10 mouse cellular contexts compared by ENCODE assay signal in the genomic region with DNA sequence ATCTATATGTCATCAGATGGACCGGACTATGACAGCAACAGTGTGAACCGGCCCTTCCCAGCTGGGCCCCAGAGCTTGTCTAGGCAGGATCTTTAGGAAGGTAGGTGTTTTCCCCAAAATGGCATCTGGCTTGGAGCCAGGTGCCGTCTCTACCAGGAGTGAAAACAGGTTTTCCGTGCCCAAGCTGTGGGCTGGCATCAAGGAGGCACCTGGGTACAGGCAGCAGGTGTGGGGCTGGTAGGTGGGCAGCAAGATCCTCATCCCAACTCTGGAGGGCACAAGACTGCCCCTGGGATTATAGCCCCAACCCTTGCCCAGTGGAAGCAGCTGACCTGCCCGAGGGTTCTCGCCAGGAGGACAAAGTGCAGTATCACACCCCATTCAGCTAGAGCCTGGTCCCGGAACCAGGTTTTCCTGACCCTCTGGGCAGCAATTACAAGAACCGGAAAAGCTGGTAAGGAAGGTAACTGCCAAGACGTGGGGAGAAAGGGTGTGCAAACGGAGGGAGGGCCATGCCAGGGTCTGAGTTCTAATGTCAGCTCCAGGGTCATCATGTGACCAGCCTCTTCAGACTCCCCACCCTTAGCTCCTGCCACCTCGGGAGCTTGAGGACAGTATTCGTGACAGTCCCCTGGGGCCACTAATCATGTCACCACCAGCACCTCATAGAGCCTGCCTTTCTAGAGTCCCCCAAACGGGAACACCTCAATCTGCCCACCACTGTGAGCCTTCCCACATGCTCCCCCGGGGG. TPM values are rescaled to one million over a fixed set of nuclear protein-coding genes. Genes with fewer than 3 reads are reported as not detected.
DNase-seq lines count a peak whose midpoint lies in the region; TF ChIP-seq lines count a peak whose summit lies in the region.
"Had no signal": no experiment of that assay in that cellular context is flagged by ENCODE, and none has a peak within 500 bp of the region (broad histone marks: within the 10 kb centered on the region; RNA-seq: fewer than 3 reads in every experiment).

No protein-coding gene starts in this region.

- peaks cover 9% of the 10 kb centered on the region; the same call in 1 of the 2 replicates for H3K4me1 ChIP-seq in spleen, adult 2 months (ENCODE audit: control insufficient read depth, insufficient read depth, insufficient read length)

- WGBS in spleen, adult 2 months: 78% methylated on average over 14 of the region's 14 CpGs

- H3K4me3 ChIP-seq in spleen, adult 2 months (ENCODE audit: extremely low read depth, insufficient read depth, insufficient read length): no peak overlapping the region
- H3K4me3 ChIP-seq: midbrain, embryonic 13.5 days had no signal

- no peaks in the 10 kb centered on the region for H3K36me3 ChIP-seq in spleen, adult 2 months (ENCODE audit: control insufficient read depth, insufficient read depth, low read length)
- H3K36me3 ChIP-seq: midbrain, embryonic 13.5 days had no signal

- no peak for TF ChIP-seq POLR2A in spleen, adult 2 months (IDR thresholded peaks at IDR 0.05; ENCODE audit: low read depth, low read length)

- no peak for TF ChIP-seq CTCF in spleen, adult 2 months (IDR thresholded peaks at IDR 0.05; ENCODE audit: extremely low read depth, insufficient read depth, insufficient read length, insufficient replicate concordance)

- 0 out of 2 replicates have a peak, but pooled peaks cover 3% of the 10 kb centered on the region for H3K27me3 ChIP-seq in spleen, adult 2 months (ENCODE audit: control insufficient read depth, insufficient read depth, low read length)

- H3K27ac ChIP-seq in spleen, adult 2 months (ENCODE audit: insufficient read depth, low read length): peak overlapping the region; percentile 10; the same call in 1 of the 2 replicates
- H3K27ac ChIP-seq: hindbrain, embryonic 14.5 days; midbrain, embryonic 13.5 days had no signal

- DNase-seq in spleen, adult 2 months (ENCODE audit: low read depth in 1 of 2, low spot score in 2 of 2): no peak
- no peak for DNase-seq in spleen, postnatal 36 days (ENCODE audit: low spot score in 2 of 2)
- peak; percentile 84 for DNase-seq in gonadal fat pad, adult 2 months (ENCODE audit: low read depth)
- peak; percentile 77 for DNase-seq in liver
- DNase-seq in urinary bladder, postnatal 25 days (ENCODE audit: low spot score): peak; percentile 63
- DNase-seq in yolk sac, embryonic 10.5 days (ENCODE audit: low spot score): no peak
- DNase-seq in gastrocnemius, postnatal 25 days: no peak
- DNase-seq: adrenal gland, postnatal 25 days had no signal

RNA-seq across cellular contexts. Expression of a gene that starts 1.9 kb away (rescaled TPM):
- 7.0 and 7.6 TPM in 2 replicates for polyA plus RNA-seq in spleen, adult 2 months (2012; rRNA removed)
- polyA plus RNA-seq in gonadal fat pad, adult 2 months (2012; rRNA removed): 6.7 and 7.9 TPM in 2 replicates
- total RNA-seq in gastrocnemius, postnatal 25 days (2021): 1 to 10 TPM in 1 of 2 experiments, under 1 TPM in 1; 0.64 to 1.3 TPM

RNA-seq across cellular contexts. Expression of a gene that starts 37.5 kb away (rescaled TPM):
- polyA plus RNA-seq in spleen, adult 2 months (2012; rRNA removed): 72.1 and 85.4 TPM in 2 replicates
- polyA plus RNA-seq in gonadal fat pad, adult 2 months (2012; rRNA removed): 64.4 and 70.0 TPM in 2 replicates
- 10 to 100 TPM; 25.6 to 32.1 TPM for total RNA-seq in gastrocnemius, postnatal 25 days (2021)

RNA-seq across cellular contexts. Expression of a gene that starts 53.3 kb away (rescaled TPM):
- polyA plus RNA-seq in spleen, adult 2 months (2012; rRNA removed): 26.8 and 29.7 TPM in 2 replicates
- polyA plus RNA-seq in gonadal fat pad, adult 2 months (2012; rRNA removed): 15.7 and 17.3 TPM in 2 replicates
- total RNA-seq in gastrocnemius, postnatal 25 days (2021): 10 to 100 TPM; 12.9 to 17.5 TPM

Comparison
In these comparisons a context has a peak if more than half of its experiments do, and no peak if none do; other contexts are left out.
1. DNase-seq: peak in gonadal fat pad, adult 2 months (single experiment), liver (single experiment) and urinary bladder, postnatal 25 days (single experiment); none in spleen, adult 2 months (0 of 2), spleen, postnatal 36 days (0 of 2), yolk sac, embryonic 10.5 days (single experiment) and gastrocnemius, postnatal 25 days (single experiment).